Mouse (Mus musculus): Measurements from ENCODE around the gene Serpinb6b.

DNA sequence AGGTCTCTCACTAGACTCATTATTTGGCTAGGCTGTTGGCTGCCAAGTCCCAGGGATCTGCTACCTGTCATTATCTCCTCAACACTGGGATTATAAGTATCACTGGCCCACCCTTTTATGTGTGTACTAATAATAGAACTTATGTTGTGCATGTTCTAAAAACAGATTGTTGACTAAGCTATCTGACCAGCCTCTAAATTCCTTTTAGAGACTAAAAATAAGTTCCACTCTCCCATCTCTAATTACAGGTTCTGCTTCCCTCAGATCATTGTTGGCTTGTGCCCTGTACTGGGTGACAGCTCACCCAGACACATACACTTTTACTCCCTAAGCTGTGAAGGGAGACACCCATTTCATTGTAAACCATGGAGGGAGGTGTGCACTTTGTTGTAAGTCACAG is 42.4 kb upstream of the Serpinb6b start:
- no peak for TF ChIP-seq NANOG (IDR thresholded peaks at IDR 0.05; ENCODE audit: borderline replicate concordance, low read length)
- TF ChIP-seq CTCF (conservative IDR thresholded peaks at IDR 0.05; ENCODE audit: low read length): no peak

All from E14TG2a.4 (cell line).